Mouse (Mus musculus) embryonic stem cell, embryonic (primary cell): ENCODE measurements around the gene Nup153.

ENCODE experiments used
- CTCF ChIA-PET, 4 experiments: fragments of 300-600 bp in 2 of 4; fragments of 350-600 bp in 2 of 4; sonication (Branson Sonifier 250); formaldehyde crosslinking; loops; one replicate each; lab custom pipeline; 2022; ENCODE audit warnings: inconsistent platforms in 2 of 4; lab: Charles Lee
- POLR2A ChIA-PET, 4 experiments: fragments of 300-600 bp in 2 of 4; fragments of 350-600 bp in 2 of 4; sonication (Branson Sonifier 250); formaldehyde crosslinking; loops; one replicate each; lab custom pipeline; 2022; ENCODE audit warnings: antibody characterized with exemption in 4 of 4, inconsistent platforms in 1 of 4; lab: Charles Lee

Nup153 gene

DNA sequence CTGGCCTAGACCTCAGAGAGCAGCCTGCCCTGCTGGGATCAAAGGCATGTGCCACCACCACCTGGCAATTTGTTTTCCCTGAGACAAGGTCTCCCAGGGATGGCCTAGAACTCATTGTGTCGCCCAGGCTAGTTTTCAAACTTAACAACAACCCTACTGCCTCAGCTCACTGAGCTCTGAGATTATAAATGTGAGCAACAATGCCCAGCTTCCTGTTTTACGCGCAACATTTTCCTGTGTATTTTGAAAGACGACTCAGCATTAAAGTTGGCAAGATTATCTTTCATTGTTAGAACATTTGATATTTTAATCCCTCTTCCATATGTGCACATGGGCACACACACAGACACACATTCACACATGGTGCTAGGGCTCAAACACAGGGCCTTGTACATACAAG is 9.7 kb upstream of the Nup153 start:
- CTCF ChIA-PET: no interaction called here
- POLR2A ChIA-PET: interaction anchor here in 3 of 4 experiments (0.5 to 4.2 kb wide), 11 partner anchors 8 to 365 kb away, joined by 3 to 25 read pairs (median 13); partner anchors contain the start of gene Nup153 (in 1 of the 3)

DNA sequence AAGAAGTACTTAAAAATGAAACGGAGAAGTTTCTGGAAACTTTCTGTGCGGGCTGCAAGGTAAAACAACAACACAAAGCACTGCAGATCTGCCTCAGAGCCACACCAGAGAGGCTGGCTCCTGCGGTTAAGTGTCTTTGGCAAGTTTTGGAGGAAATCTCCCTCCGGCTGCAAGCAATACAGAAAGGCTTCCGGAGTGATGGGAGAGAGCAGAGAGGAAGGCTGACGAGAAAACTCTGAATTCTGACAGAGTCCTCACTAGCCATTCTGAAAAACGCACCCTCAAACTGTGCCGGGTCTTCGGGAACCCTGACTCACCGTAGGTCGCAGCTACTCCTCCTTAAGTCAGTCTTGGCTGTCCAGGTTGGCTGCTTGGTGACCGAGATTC is 8.7 kb upstream of the Nup153 start:
- CTCF ChIA-PET: interaction anchor here in 3 of 4 experiments (0.5 to 1.5 kb wide), 3 partner anchors 22 to 224 kb away, joined by 3 to 4 read pairs (median 3); no protein-coding TSS in a partner anchor
- POLR2A ChIA-PET: interaction anchor here in 3 of 4 experiments (0.6 to 4.2 kb wide), 17 partner anchors 8 to 307 kb away, joined by 3 to 25 read pairs (median 7); partner anchors contain the start of genes Nup153 (in 2 of the 3) and Kdm1b (in 1 of the 3)

DNA sequence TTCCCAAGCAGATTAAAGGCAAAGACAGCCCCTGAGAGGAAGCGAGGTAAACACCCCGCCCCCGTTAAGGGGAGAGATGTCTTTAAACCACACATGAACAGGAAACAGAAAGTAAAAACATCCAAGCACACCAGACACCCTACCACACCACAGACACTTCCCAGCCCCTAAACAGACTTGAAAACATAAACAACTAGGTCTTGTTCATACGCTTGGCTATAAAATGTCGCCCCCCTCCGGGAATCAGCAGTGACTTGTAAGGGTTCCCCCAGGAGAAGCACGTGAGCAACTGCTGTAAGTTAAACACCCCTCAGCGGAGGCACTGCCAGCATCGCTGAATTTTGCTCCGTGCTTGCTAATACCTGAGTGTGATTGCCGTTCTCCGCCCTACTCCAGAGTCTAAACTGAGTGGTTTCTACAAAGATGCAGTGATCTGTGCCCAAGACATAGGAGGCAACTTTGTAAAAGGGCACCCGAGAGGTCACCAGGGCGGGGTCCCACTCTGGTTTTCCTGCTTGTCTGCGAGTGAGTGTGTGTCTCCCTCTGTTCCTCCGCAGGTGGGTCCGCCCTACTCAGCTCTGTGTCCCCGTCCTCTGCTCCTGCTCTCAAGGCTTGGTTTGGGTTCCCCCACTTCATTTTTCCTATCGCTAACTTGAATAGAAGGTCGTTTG is 8.2 kb upstream of the Nup153 start:
- CTCF ChIA-PET: interaction anchor here in 1 of 4 experiments (1.5 kb wide), 1 partner anchor 23 kb away, joined by 4 read pairs; no protein-coding TSS in a partner anchor
- POLR2A ChIA-PET: interaction anchor here in 3 of 4 experiments (0.5 to 4.2 kb wide), 21 partner anchors 8 to 163 kb away, joined by 3 to 25 read pairs (median 4); partner anchors contain the start of gene Nup153 (in 2 of the 3)

DNA sequence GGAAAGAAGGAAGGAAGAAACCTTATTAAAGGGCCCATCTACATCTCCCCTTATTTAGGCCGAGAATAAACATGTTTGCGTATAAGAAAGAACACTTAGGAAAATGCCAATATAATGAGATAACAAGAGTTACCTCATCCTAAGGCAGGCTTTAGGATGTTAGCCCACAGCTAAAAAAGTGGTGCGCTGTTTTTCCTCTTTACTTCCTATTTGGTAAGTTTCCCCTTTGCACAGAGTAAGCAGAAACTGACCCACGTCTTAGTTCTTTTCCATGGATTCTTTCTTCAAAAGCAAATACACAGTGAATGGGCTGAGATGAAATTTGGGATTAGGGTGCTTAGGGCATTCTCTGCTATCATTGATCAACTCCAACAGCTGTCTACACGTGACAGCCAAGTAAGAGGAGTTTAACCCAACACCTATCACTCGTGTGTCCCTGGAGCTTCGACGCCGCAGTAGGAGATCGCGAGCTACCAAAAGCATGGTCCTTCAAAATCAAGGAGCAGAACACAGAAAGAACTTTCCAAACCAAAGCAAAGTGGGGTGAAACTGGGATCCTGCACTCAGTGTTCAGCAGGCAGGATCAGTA is 7.6 kb upstream of the Nup153 start:
- ChIA-PET CTCF (interaction anchor here in 1 of 4 experiments (1.5 kb wide), 1 partner anchor 23 kb away, joined by 4 read pairs; no protein-coding TSS in a partner anchor), POLR2A (interaction anchor here in 2 of 4 experiments (0.7 to 4.2 kb wide), 15 partner anchors 9 to 65 kb away, joined by 3 to 25 read pairs (median 7); no protein-coding TSS in a partner anchor)

DNA sequence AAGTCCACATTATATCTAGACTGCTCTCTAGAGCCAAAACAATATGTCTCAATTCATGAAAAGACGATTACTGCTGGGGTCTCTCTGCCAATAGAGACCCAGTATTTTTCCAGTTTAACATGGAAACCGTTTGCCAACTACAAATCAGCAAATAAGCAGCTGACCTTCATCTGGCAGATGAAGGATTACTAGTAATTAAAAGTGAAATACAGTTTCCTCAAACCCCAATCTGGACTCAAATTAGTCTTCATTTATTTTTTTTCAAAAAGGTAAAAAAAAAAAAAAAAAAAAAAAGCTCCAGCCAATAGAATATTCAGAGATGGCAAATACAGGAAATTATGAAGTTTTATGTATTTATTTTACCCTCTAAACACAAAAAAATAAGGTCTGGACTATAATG is 2.3 kb upstream of the Nup153 start:
- ChIA-PET CTCF (no interaction called here), POLR2A (interaction anchor here in 1 of 4 experiments (0.6 to 3.3 kb wide), 2 partner anchors 28 to 1501 kb away, joined by 4 to 14 read pairs; no protein-coding TSS in a partner anchor)

DNA sequence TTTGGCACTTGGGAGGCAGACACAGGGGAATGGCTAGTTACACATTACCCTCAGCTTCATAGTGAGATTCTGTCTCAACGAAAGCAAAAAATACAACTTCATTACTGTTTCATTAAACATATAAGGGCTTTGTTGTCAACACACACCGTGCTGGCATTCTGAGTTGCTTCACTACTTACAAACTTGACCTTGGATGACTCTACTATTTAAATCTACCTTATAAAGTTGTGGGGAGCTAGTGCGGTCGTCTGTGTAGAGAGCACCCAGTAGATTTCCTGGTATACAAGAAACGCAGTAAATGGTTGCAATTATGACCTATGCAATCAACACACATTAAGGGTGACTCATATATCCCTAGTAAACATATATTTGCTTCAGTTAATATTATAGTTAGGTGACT is 671 bp upstream of the Nup153 start:
- ChIA-PET CTCF (no interaction called here), POLR2A (interaction anchor here (0.6 to 7.9 kb wide), 16 partner anchors 8 to 315 kb away, joined by 3 to 139 read pairs (median 7); partner anchors contain the start of gene Kdm1b (in 1 of the 4))

DNA sequence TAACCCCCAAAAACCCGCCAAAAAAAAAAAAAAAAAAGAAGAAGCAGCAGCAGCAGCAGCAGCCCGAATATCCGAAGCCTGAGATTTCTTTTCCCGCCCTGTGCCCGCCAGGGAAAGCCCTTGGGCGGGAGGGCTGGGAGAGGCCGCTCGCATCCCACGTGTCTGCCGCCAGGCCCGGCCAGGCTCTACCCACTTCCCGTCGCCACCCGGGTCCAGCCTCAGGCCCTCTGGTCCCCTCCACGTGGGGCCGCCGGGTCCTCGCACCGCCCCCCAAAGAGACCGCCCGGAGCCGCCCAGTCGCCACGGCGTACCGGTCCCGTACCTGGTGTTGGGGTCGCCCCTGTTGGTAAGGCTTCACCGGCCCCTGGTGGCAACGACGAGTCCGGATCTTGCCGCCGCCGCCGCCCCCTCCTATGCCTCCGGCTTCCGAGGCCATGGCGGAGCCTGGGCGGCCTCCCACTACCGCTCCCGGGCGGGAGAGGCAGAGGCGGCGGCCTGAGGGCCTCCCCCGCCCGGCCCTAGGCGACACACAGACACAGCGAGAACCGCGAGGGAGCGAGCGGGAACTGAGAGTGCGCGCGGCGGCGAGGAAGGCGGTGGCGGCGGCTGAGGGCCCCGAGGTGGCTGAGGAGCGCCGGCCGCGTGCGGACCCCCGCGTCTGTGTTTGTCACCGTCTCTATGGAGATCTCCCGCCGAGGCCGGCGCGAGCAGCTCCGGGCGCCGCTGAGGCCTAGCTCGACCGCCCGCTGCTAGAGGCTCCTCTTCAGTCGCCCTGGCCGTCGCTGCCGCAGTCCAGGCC is 503 bp downstream of the Nup153 start:
- ChIA-PET CTCF (interaction anchor here in 1 of 4 experiments (0.6 kb wide), 1 partner anchor 290 kb away, joined by 3 read pairs; no protein-coding TSS in a partner anchor), POLR2A (interaction anchor here in 3 of 4 experiments (0.5 to 7.9 kb wide), 17 partner anchors 9 to 56 kb away, joined by 3 to 139 read pairs (median 10); no protein-coding TSS in a partner anchor)

DNA sequence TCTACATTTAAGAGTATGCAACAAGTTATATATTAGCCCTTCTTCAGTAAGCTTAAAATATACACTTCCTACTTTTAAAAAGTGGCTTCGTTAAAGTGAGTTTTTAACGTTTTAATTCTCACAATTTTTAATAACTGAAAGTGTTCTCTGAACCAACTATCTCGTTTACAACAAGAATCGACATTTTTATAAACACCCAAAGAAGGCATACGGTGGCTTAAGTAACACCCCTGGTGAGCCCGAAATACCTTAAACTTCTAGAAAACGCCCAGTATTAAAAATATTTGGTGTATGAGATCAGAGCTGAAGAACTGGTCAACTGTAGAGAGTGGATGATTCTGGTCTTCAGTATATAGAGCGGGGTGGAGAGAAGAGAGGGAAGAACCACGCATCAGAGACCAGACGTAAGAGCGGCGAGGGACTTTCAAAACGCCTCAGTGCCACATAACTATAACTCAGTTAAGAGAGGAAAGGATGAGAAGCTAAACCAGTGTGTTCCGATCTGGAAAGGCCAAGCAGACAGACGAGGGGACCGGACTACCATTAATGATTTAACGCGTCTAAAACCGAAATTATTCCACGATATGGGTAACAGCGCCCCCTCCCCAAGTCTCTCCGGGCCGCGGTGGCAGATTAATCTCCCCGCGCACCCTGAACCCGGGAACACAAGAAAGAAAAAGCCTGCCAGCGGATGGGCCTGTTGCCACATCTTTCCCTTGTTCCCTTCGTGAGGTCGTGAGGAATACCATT is 1.3 kb downstream of the Nup153 start:
- CTCF ChIA-PET: interaction anchor here in 1 of 4 experiments (0.7 kb wide), 1 partner anchor 18 kb away, joined by 5 read pairs; no protein-coding TSS in a partner anchor
- POLR2A ChIA-PET: interaction anchor here in 2 of 4 experiments (0.9 to 7.9 kb wide), 15 partner anchors 9 to 330 kb away, joined by 3 to 139 read pairs (median 6); no protein-coding TSS in a partner anchor

DNA sequence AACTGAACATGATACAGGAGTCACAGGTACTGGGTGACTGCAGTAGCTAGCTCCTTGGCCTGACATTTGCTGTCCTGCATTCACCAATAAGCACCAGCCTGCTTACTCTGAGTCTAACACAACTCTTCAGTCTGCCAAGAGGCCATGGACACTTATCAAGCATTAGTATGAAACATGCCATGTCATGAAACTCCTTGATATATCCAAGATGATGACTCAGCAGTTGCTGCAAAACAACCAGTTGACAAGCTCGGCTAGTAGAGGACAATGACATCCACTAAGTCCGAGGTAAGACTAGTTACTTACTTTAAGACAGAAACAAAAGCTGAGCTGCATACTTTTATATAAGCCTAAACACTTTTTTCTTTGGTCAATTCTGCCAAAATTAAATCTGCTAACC is 2.5 kb downstream of the Nup153 start:
- ChIA-PET POLR2A (interaction anchor here in 2 of 4 experiments (0.8 to 7.9 kb wide), 20 partner anchors 9 to 331 kb away, joined by 3 to 139 read pairs (median 5); no protein-coding TSS in a partner anchor), CTCF (interaction anchor here in 3 of 4 experiments (0.5 to 0.9 kb wide), 3 partner anchors 22 to 33 kb away, joined by 3 read pairs; no protein-coding TSS in a partner anchor)

DNA sequence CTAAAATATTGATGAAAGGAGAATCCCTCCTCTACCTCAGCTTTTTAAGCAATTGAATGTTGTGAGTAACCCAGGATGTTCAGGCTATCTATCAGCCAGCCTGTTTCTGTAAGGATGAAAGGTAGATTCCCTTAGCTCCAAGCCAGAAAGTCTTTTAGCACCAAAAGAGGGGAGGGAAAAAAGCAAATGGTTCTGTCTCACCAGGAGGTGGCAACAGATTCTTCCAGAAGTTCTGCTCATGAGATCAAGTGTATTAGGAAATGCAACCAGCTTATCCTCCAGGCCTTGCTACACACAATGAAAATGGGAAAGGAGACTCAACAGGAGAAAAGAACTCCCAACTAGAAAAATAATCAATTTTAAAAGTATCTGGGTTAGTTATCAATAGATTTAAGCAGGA is 3.4 kb downstream of the Nup153 start:
- ChIA-PET POLR2A (interaction anchor here in 3 of 4 experiments (0.6 to 7.9 kb wide), 18 partner anchors 8 to 84 kb away, joined by 3 to 139 read pairs (median 4); no protein-coding TSS in a partner anchor), CTCF (interaction anchor here in 1 of 4 experiments (0.9 kb wide), 1 partner anchor 21 kb away, joined by 3 read pairs; no protein-coding TSS in a partner anchor)

DNA sequence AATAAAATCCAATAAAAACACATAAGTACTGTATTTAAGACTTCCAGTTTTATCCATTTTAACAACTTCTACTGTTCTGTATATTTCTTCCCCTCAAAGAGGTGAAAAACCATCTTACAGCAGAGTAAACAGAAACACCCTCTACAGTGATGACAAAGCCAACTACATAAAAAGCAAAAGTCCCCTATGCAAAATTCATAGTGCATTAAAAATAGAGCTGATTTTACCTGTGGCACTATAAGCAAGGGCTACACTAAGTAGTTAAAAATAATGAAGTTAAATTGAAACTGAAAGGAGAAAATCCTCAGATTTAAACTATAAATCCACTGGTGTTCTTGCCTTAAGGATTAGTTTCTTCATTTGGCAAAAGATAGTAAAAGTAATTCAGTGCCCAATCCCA is 6.7 kb downstream of the Nup153 start:
- POLR2A ChIA-PET: no interaction called here
- CTCF ChIA-PET: interaction anchor here in 1 of 4 experiments (0.6 kb wide), 1 partner anchor 18 kb away, joined by 3 read pairs; no protein-coding TSS in a partner anchor

DNA sequence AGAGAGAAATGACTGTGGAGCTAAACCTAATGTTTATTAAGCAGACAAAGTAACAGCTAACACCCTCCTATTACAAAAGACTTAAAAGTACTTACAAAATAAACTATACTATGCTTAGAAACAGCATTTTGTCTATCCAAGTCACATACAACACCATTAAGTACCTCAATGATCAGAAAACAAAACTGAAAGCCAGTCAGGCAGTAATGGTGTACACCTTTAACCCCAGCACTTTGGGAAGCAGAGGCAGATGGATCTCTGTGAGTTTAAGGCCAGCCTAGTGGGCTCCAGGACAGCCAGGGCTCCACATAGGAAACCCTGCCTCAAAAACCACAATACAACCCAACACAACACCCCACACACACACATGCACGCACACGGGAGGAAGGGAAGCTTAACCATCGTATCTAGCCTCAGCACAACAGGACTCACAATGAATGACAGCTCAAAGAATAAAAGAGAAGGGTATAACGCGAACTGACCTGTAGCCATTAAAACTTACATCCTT is 8.8 kb downstream of the Nup153 start:
- POLR2A ChIA-PET: interaction anchor here in 2 of 4 experiments (0.5 to 12.7 kb wide), 7 partner anchors 7 to 206 kb away, joined by 3 to 139 read pairs (median 4); partner anchors contain the start of gene Nup153 (in 1 of the 2)
- CTCF ChIA-PET: interaction anchor here in 1 of 4 experiments (0.6 kb wide), 1 partner anchor 727 kb away, joined by 3 read pairs; no protein-coding TSS in a partner anchor

DNA sequence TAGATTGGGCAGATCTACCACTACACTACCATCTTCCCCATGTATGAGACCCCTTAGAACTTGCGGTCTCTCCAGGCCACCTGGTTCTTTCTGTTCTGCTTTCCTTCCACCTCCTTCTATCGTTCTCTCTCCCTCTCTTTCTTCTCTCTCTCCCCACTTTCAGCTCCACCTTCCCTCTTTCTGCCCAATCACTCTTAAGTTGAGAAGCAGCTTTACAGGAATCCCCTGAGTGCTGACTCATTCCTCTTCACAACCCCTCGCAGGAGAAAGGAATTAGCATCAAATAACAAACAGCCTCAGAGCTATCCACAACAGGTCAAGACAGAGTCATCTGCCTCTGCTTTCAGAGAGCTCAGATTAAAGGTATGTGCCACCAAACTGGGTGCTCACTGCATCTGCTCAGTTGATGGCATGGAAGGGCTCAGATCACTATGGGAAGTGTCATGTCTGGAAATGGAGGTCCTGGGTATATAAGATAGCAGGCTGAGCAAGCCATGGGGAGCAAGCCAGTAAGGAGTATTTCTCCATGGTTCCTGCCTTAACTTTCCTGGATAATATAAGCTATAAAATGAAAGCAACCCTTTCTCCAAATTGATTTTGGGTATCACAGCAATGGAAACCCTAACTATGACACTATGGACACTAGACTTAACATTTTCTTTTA is 11.6 kb downstream of the Nup153 start:
- CTCF ChIA-PET: interaction anchor here in 2 of 4 experiments (0.7 to 0.8 kb wide), 2 partner anchors 13 to 123 kb away, joined by 3 read pairs; no protein-coding TSS in a partner anchor
- POLR2A ChIA-PET: interaction anchor here in 3 of 4 experiments (0.8 to 12.7 kb wide), 21 partner anchors 8 to 387 kb away, joined by 3 to 139 read pairs (median 4); partner anchors contain the start of gene Nup153 (in 3 of the 3)

DNA sequence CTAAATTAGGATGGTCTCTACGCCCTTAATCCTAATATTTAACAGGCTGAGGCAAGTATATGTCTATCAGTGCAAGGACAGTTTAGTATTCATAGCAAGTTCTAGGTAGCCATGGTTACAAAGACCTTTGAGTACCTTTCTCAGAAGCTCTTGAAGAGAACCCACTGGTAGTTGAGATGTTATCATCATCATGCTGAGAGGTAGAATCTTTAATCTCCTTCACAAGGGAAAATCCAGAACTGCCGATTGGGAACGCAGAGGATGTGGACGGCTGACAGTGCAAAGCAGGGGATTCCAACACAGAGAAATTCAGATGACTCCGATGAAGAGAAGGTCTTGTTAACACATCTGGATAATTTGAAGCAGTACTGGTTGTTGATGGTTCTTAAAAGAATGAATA is 14.3 kb downstream of the Nup153 start:
- ChIA-PET POLR2A (interaction anchor here in 3 of 4 experiments (1.0 to 12.7 kb wide), 9 partner anchors 10 to 43 kb away, joined by 3 to 139 read pairs (median 5); partner anchors contain the start of gene Nup153 (in 1 of the 3)), CTCF (no interaction called here)

DNA sequence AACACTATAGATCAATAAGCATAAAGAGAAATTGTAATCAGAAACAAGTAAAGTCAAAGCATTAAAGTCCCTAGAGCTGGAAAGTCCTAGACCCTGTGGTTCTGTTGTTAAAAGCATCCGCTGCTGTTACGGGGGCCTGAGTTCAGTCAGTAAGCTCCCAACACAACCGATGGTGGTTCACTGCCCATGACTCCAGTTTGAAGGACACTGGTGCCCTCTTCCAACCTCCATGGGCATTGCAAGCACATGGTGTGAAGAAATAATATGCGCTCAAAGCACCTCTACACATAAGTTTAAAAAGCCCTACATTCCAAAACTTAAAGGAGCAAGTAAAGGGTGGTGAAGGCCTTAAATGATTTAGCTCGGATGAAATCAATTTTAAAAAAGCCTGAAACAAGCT is 24.6 kb downstream of the Nup153 start:
- ChIA-PET CTCF (interaction anchor here (0.5 to 1.2 kb wide), 7 partner anchors 13 to 392 kb away, joined by 3 to 5 read pairs (median 3); no protein-coding TSS in a partner anchor), POLR2A (interaction anchor here in 2 of 4 experiments (0.7 to 6.1 kb wide), 19 partner anchors 8 to 58 kb away, joined by 3 to 43 read pairs (median 4); no protein-coding TSS in a partner anchor)
